Mouse (Mus musculus) embryonic fibroblast, embryonic 13.5 days (primary cell): ENCODE data around the gene Mtmr3.

Experiments used
- CTCF ChIP-seq: IDR thresholded peaks from 2 replicates; pipeline ENCODE4 v1.5.1; 2011; ENCODE audit warnings: mild to moderate bottlenecking, control low read depth, low read length, moderate library complexity, borderline replicate concordance; ENCODE audit not compliant: insufficient read depth
- POLR2A ChIP-seq: IDR thresholded peaks from 2 replicates; pipeline ENCODE4 v1.6.1; 2011; ENCODE audit warnings: low read depth, mild to moderate bottlenecking, control low read depth, low read length, moderate library complexity

DNA sequence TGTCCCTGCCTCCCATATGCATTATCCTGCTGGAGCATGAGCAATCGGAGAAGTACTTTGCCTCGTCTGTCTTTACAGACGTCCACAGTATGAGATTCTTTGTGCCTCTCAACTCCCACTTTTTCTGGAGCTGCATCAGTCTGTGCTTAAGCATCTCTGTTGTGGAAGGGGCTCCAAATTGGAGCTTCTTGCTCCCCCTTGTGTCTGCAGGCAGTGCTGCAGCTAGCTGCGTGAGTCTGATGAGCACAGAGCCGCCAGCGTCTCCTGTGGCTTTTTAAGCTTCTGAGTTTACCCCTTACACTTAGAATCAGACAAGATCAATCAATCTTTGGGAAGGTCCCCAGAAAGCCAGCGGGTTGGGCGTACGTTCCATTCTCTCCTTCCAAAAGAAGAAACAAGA is 143.5 kb downstream of the Mtmr3 start:
- TF ChIP-seq POLR2A, result no peak
- peak; percentile 80; the same call in 1 of the 2 replicates for TF ChIP-seq CTCF
